Mouse (Mus musculus): Measurements from ENCODE around the gene Echdc3.

Gene Echdc3

GRCm38 (mm10) chr2:6226361-6227058 lies 13.7 kb upstream of the Echdc3 start:
- peak; percentile 59 for DNase-seq (ENCODE audit: low spot score)

- peak; percentile 85 for DNase-seq (ENCODE audit: low spot score)
Observed at GRCm38 (mm10) chr2:6220141-6220805, 7.4 kb upstream of the Echdc3 start.

GRCm38 (mm10) chr2:6212327-6212723 lies 508 bp downstream of the Echdc3 start:
- DNase-seq (ENCODE audit: low spot score), result no peak

- DNase-seq (ENCODE audit: low spot score), result no peak
Observed at GRCm38 (mm10) chr2:6210840-6211239, 2.0 kb downstream of the Echdc3 start.

GRCm38 (mm10) chr2:6209746-6210145 lies 3.1 kb downstream of the Echdc3 start:
- no peak for DNase-seq (ENCODE audit: low spot score)

GRCm38 (mm10) chr2:6209116-6209515 lies 3.7 kb downstream of the Echdc3 start:
- DNase-seq (ENCODE audit: low spot score), result no peak

GRCm38 (mm10) chr2:6207736-6208135 lies 5.1 kb downstream of the Echdc3 start:
- DNase-seq (ENCODE audit: low spot score), result no peak

GRCm38 (mm10) chr2:6196363-6196973 lies 16.4 kb downstream of the Echdc3 start:
- DNase-seq (ENCODE audit: low spot score), result peak; percentile 39

GRCm38 (mm10) chr2:6195468-6196239 lies 17.2 kb downstream of the Echdc3 start:
- DNase-seq (ENCODE audit: low spot score), result peak; percentile 29

- DNase-seq (ENCODE audit: low spot score), result no peak
Observed at GRCm38 (mm10) chr2:6194497-6194896, 18.3 kb downstream of the Echdc3 start.

GRCm38 (mm10) chr2:6193591-6193973 lies 19.3 kb downstream of the Echdc3 start:
- peak; percentile 43 for DNase-seq (ENCODE audit: low spot score)

- DNase-seq (ENCODE audit: low spot score), result peak; percentile 81
Observed at GRCm38 (mm10) chr2:6192820-6193590, 19.8 kb downstream of the Echdc3 start.

- DNase-seq (ENCODE audit: low spot score), result no peak
Observed at GRCm38 (mm10) chr2:6190036-6190435, 22.8 kb downstream of the Echdc3 start.

GRCm38 (mm10) chr2:6189675-6189998 lies 23.2 kb downstream of the Echdc3 start:
- DNase-seq (ENCODE audit: low spot score), result no peak

GRCm38 (mm10) chr2:6188891-6189674 lies 23.8 kb downstream of the Echdc3 start:
- no peak for DNase-seq (ENCODE audit: low spot score)

GRCm38 (mm10) chr2:6187418-6187817 lies 25.4 kb downstream of the Echdc3 start:
- no peak for DNase-seq (ENCODE audit: low spot score)

- no peak for DNase-seq (ENCODE audit: low spot score)
Observed at GRCm38 (mm10) chr2:6186913-6187312, 25.9 kb downstream of the Echdc3 start.

- DNase-seq (ENCODE audit: low spot score), result no peak
Observed at GRCm38 (mm10) chr2:6179749-6180117, 33.1 kb downstream of the Echdc3 start.

- DNase-seq (ENCODE audit: low spot score), result no peak
Observed at GRCm38 (mm10) chr2:6178901-6179748, 33.7 kb downstream of the Echdc3 start.

- DNase-seq (ENCODE audit: low spot score), result no peak
Observed at GRCm38 (mm10) chr2:6173013-6173412, 39.8 kb downstream of the Echdc3 start.
